In the genomic region with DNA sequence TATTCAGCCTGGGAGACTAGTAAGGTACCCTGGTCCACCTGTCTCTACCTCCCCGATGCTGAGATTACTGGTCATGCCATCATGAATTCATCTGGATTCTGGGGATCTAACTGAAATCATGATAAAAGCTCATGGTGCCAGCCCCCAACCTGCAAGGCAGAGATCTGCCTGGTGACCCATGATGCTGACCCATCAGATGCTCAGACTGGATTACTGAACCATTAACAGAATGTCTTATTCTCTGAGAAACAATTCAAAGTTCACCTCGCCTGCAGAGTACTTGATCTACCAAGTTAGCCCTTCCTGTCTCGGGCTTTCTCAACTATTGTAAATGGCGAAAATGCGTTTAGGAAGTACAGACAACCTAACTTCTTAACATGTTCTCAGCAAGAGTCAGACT, we compare ENCODE assay signal across 29 mouse cellular contexts. TPM values are rescaled to one million over a fixed set of nuclear protein-coding genes. Genes with fewer than 3 reads are reported as not detected.
DNase-seq lines count a peak whose midpoint lies in the region; ATAC-seq and TF ChIP-seq lines count a peak whose summit lies in the region.
"Had no signal": no experiment of that assay in that cellular context is flagged by ENCODE, and none has a peak within 500 bp of the region (broad histone marks: within the 10 kb centered on the region; RNA-seq: fewer than 3 reads in every experiment).

No protein-coding gene starts in this region.

- H3K27me3 ChIP-seq in kidney, adult 2 months (replicated peaks; ENCODE audit: control insufficient read depth, insufficient read depth, low read length): no peaks in the 10 kb centered on the region
- H3K27me3 ChIP-seq in kidney, embryonic 15.5 days: no peaks in the 10 kb centered on the region
- H3K27me3 ChIP-seq: forebrain, embryonic 13.5 days; heart, embryonic 13.5 days; hindbrain, embryonic 12.5 days had no signal

- H3K9ac ChIP-seq in kidney, embryonic 15.5 days: no peak overlapping the region
- H3K9ac ChIP-seq: forebrain, embryonic 13.5 days; heart, embryonic 13.5 days; hindbrain, embryonic 12.5 days had no signal

- no peaks in the 10 kb centered on the region for H3K9me3 ChIP-seq in kidney, embryonic 15.5 days (replicated peaks)
- H3K9me3 ChIP-seq: forebrain, embryonic 10.5 days; forebrain, embryonic 13.5 days; heart, embryonic 10.5 days; heart, embryonic 13.5 days; hindbrain, embryonic 12.5 days had no signal

- peaks cover 27% of the 10 kb centered on the region for H3K4me1 ChIP-seq in kidney, adult 2 months (ENCODE audit: control insufficient read depth, insufficient read depth, low read length)
- H3K4me1 ChIP-seq in kidney, embryonic 15.5 days: no peaks in the 10 kb centered on the region
- H3K4me1 ChIP-seq: forebrain, embryonic 13.5 days; hindbrain, embryonic 12.5 days had no signal

- TF ChIP-seq CTCF in kidney, adult 2 months (conservative IDR thresholded peaks at IDR 0.05; ENCODE audit: insufficient read depth, insufficient read length, low read depth, low read length): no peak

- ATAC-seq in kidney, embryonic 15.5 days (replicated peaks; ENCODE audit: low FRiP score): no peak
- ATAC-seq: activated CD4-positive, CD25-positive, alpha-beta regulatory T cell, adult 4 months; CD4-positive, CD25-positive, alpha-beta regulatory T cell, adult 4 months; forebrain, embryonic 13.5 days; forebrain, embryonic 16.5 days had no signal

- H3K4me2 ChIP-seq in kidney, embryonic 15.5 days: no peak overlapping the region
- H3K4me2 ChIP-seq: forebrain, embryonic 13.5 days; heart, embryonic 13.5 days; hindbrain, embryonic 12.5 days had no signal

- DNase-seq in kidney, adult 2 months: peak; percentile 90
- DNase-seq in kidney, adult 9 months: peak; percentile 90
- DNase-seq in kidney, postnatal 10 days: peak; percentile 58
- DNase-seq in kidney, postnatal 36 days: peak; percentile 73 to 83
- no peak for DNase-seq in MN1 (ENCODE audit: low spot score)
- DNase-seq in adrenal gland, adult 18-20 months (ENCODE audit: low spot score in 2 of 2): no peak
- DNase-seq in spleen, postnatal 4 days (ENCODE audit: low spot score in 2 of 2): no peak
- DNase-seq: adrenal gland, postnatal 10 days; adrenal gland, postnatal 36 days; cerebellum, adult 18-20 months; cerebellum, adult 9-10 months; cerebellum, postnatal 14 days; gastrocnemius, postnatal 10 days; gastrocnemius, postnatal 36 days; heart, adult 2 months; heart, postnatal 14 days; heart, postnatal 4 days had no signal

- 61% methylated on average over 5 of the region's 5 CpGs for WGBS in kidney, adult 2 months
- WGBS in kidney, embryonic 15.5 days: 84% methylated on average over 5 of the region's 5 CpGs

- H3K27ac ChIP-seq in kidney, adult 2 months (ENCODE audit: insufficient read depth, low read depth, low read length): peak overlapping the region; percentile 88
- no peak overlapping the region for H3K27ac ChIP-seq in kidney, embryonic 15.5 days
- H3K27ac ChIP-seq: forebrain, embryonic 10.5 days; forebrain, embryonic 13.5 days; heart, adult 2 months; heart, embryonic 10.5 days; heart, embryonic 13.5 days; hindbrain, embryonic 12.5 days had no signal

- no peaks in the 10 kb centered on the region for H3K36me3 ChIP-seq in kidney, adult 2 months (ENCODE audit: control insufficient read depth, insufficient read depth, low read length)
- H3K36me3 ChIP-seq in kidney, embryonic 15.5 days: no peaks in the 10 kb centered on the region
- H3K36me3 ChIP-seq: forebrain, embryonic 10.5 days; heart, embryonic 10.5 days; heart, embryonic 13.5 days; hindbrain, embryonic 12.5 days had no signal

- no peak overlapping the region for H3K4me3 ChIP-seq in kidney, adult 2 months (ENCODE audit: insufficient read depth, low read depth, low read length)
- H3K4me3 ChIP-seq in kidney, embryonic 15.5 days (replicated peaks): no peak overlapping the region
- H3K4me3 ChIP-seq: forebrain, embryonic 10.5 days; forebrain, embryonic 13.5 days; heart, adult 2 months; heart, embryonic 10.5 days; heart, embryonic 13.5 days; hindbrain, embryonic 12.5 days had no signal

- TF ChIP-seq POLR2A in kidney, adult 2 months (IDR thresholded peaks at IDR 0.05; ENCODE audit: low read depth, low read length): no peak

RNA-seq across cellular contexts. Expression of a gene that starts 20.4 kb away (rescaled TPM):
- polyA plus RNA-seq in kidney, adult 2 months (2012; rRNA removed): 5.2 and 6.2 TPM in 2 replicates
- 0.80 and 0.83 TPM in 2 replicates for polyA plus RNA-seq in kidney, embryonic 15.5 days (2015; fragmentation: Nextera tagmentation; extraction: Ambion mirVana)
- 1 to 10 TPM; 2.0 to 2.5 TPM for total RNA-seq in adrenal gland, adult 18-20 months (2021)
- total RNA-seq: granulocyte monocyte progenitor cell, adult 5-6 weeks; MEL had no signal
- polyA plus RNA-seq: C2C12 had no signal

Comparison
In these comparisons a context has a peak if more than half of its experiments do, and no peak if none do; other contexts are left out.
1. DNase-seq: peak in kidney, adult 2 months (single experiment), kidney, adult 9 months (single experiment), kidney, postnatal 10 days (single experiment) and kidney, postnatal 36 days (2 of 2); none in MN1 (single experiment), adrenal gland, adult 18-20 months (0 of 2) and spleen, postnatal 4 days (0 of 2).